ENCODE assay signal across 20 mouse cellular contexts in genomic region chr3:36427386-36427785, GRCm38 (mm10). TPM values are rescaled to one million over a fixed set of nuclear protein-coding genes. Genes with fewer than 3 reads are reported as not detected.
"Had no signal": no experiment of that assay in that cellular context is flagged by ENCODE, and none has a peak within 500 bp of the region (broad histone marks: within the 10 kb centered on the region; RNA-seq: fewer than 3 reads in every experiment).

No protein-coding gene starts in this region.

- H3K27ac ChIP-seq: lung, embryonic 15.5 days; midbrain, embryonic 10.5 days; midbrain, embryonic 12.5 days; neural tube, embryonic 13.5 days; neural tube, embryonic 15.5 days had no signal

- H3K27me3 ChIP-seq: lung, embryonic 15.5 days; midbrain, embryonic 12.5 days; neural tube, embryonic 13.5 days; neural tube, embryonic 15.5 days had no signal

- H3K4me1 ChIP-seq: lung, embryonic 15.5 days; midbrain, embryonic 10.5 days; midbrain, embryonic 12.5 days; neural tube, embryonic 13.5 days; neural tube, embryonic 15.5 days had no signal

- DNase-seq: liver, postnatal 0 days; lung, adult 2 months; lung, postnatal 4 days; midbrain, embryonic 14.5 days; retina, postnatal 1 day; right cerebral cortex, adult 18-20 months; right cerebral cortex, postnatal 25 days; right cerebral cortex, postnatal 4 days; spleen, adult 18-20 months; thymus, adult 18-20 months; thymus, postnatal 14 days; thymus, postnatal 36 days had no signal

- H3K9ac ChIP-seq: liver, postnatal 0 days; lung, embryonic 15.5 days; midbrain, embryonic 12.5 days; neural tube, embryonic 13.5 days; neural tube, embryonic 15.5 days had no signal

- H3K4me3 ChIP-seq: lung, embryonic 15.5 days; midbrain, embryonic 10.5 days; midbrain, embryonic 12.5 days; myocyte; neural tube, embryonic 13.5 days; neural tube, embryonic 15.5 days had no signal

- H3K4me2 ChIP-seq: lung, embryonic 15.5 days; midbrain, embryonic 12.5 days; neural tube, embryonic 13.5 days; neural tube, embryonic 15.5 days had no signal

- H3K9me3 ChIP-seq: lung, embryonic 15.5 days; midbrain, embryonic 10.5 days; midbrain, embryonic 12.5 days; neural tube, embryonic 13.5 days; neural tube, embryonic 15.5 days had no signal

- H3K36me3 ChIP-seq: lung, embryonic 15.5 days; midbrain, embryonic 10.5 days; midbrain, embryonic 12.5 days; neural tube, embryonic 13.5 days; neural tube, embryonic 15.5 days had no signal

RNA-seq across cellular contexts. Expression of gene 1810062G17Rik, which starts 48.4 kb away (rescaled TPM):
- total RNA-seq: megakaryocyte-erythroid progenitor cell, adult 5-6 weeks had no signal
- polyA plus RNA-seq: midbrain, embryonic 12.5 days; neural tube, embryonic 11.5 days had no signal
